Mouse (Mus musculus) ES-E14 (cell line): ENCODE measurements around the gene Sytl3. TPM values are rescaled to one million over a fixed set of nuclear protein-coding genes. Genes with fewer than 3 reads are reported as not detected.
"Not testable (repeated sequence)": the region's sequence is repeated elsewhere in the genome, so short reads cannot be mapped to it uniquely, and the experiment has no call there.

Experiments
- DNase-seq: peaks from one replicate; pipeline ENCODE4 v3.0.0-alpha.2; 2013; ENCODE audit warnings: low read depth, low spot score
- H3K27ac ChIP-seq: 2 replicates; pipeline ENCODE4 v1.5.1; 2012; ENCODE audit warnings: low read depth, mild to moderate bottlenecking, low read length, moderate library complexity, mixed read lengths; ENCODE audit not compliant: poor library complexity, insufficient read depth, severe bottlenecking
- H3K36me3 ChIP-seq: 2 replicates; pipeline ENCODE4 v1.6.1; 2012; ENCODE audit warnings: mild to moderate bottlenecking, low read length, moderate library complexity, mixed read lengths; ENCODE audit not compliant: control insufficient read depth, poor library complexity, insufficient read depth, severe bottlenecking
- H3K4me1 ChIP-seq, 2 experiments: fragments of 150-350 bp in 1 of 2; sonication (generic) in 1 of 2; 2 replicates each; pipeline ENCODE4 v1.6.1; 2012; ENCODE audit warnings: low read length in 2 of 2, mild to moderate bottlenecking in 1 of 2, mixed read lengths in 1 of 2; ENCODE audit not compliant: control insufficient read depth in 2 of 2, insufficient read depth in 2 of 2, poor library complexity in 1 of 2
- H3K4me3 ChIP-seq, 2 experiments: fragments of 150-350 bp in 1 of 2; sonication (generic) in 1 of 2; 2 replicates each; pipeline ENCODE4 v1.5.1; 2012; ENCODE audit warnings: low read length in 2 of 2, low read depth in 1 of 2, mild to moderate bottlenecking in 1 of 2, mixed read lengths in 1 of 2; ENCODE audit not compliant: insufficient read depth in 1 of 2, poor library complexity in 1 of 2, severe bottlenecking in 1 of 2
- H3K9ac ChIP-seq: 2 replicates; pipeline ENCODE4 v1.6.1; 2012; ENCODE audit warnings: low read depth, mild to moderate bottlenecking, low read length, mixed read lengths; ENCODE audit not compliant: poor library complexity, insufficient read depth, severe bottlenecking
- H3K9me3 ChIP-seq: fragments of 150-350 bp; sonication (generic); 2 replicates; pipeline ENCODE4 v1.6.1; 2012; ENCODE audit warnings: low read depth, mild to moderate bottlenecking, low read length; ENCODE audit not compliant: control insufficient read depth, insufficient read depth
- in situ Hi-C, 2 experiments: fragments of 600-800 bp; cut with MboI; formaldehyde crosslinking; loops; one replicate each; pipeline ENCODE4 v1.15.1; 2025; ENCODE audit warnings: low sequenced_read_pairs in 2 of 2, inconsistent platforms in 1 of 2; ENCODE audit not compliant: unreplicated experiment in 2 of 2
- total RNA-seq: library from RNA; depleted of rRNA; stranded (reverse); fragments of 300-350 nt; gene quantifications from 2 replicates; pipeline ENCODE4 v1.2.3, GENCODE M21; 2012

Gene Sytl3
- total RNA-seq, 1 experiment = 7.0 TPM

- DNase-seq, H3K9ac ChIP-seq, H3K4me1 ChIP-seq, H3K9me3 ChIP-seq, H3K36me3 ChIP-seq, H3K4me3 ChIP-seq, in situ Hi-C loops, H3K27ac ChIP-seq: not testable (repeated sequence)
These were observed 7.9 kb upstream of the Sytl3 start for GRCm38 (mm10) chr17:6650904-6651565.

GRCm38 (mm10) chr17:6653341-6653946 lies 5.4 kb upstream of the Sytl3 start:
- in situ Hi-C loops = not testable (repeated sequence)

GRCm38 (mm10) chr17:6655087-6655511 lies 3.8 kb upstream of the Sytl3 start:
- Histone ChIP-seq H3K4me3 (peak overlapping the region; percentile 71 to 94), H3K9ac (peak overlapping the region; percentile 75)
- H3K36me3 ChIP-seq, H3K27ac ChIP-seq, H3K4me1 ChIP-seq, H3K9me3 ChIP-seq, DNase-seq, in situ Hi-C loops: not testable (repeated sequence)

More at GRCm38 (mm10) chr17:6653341-6653946, 5.4 kb upstream of the Sytl3 start:
- not testable (repeated sequence) for H3K4me1 ChIP-seq, H3K9ac ChIP-seq, H3K4me3 ChIP-seq, H3K36me3 ChIP-seq, H3K9me3 ChIP-seq, H3K27ac ChIP-seq, DNase-seq

- Histone ChIP-seq H3K4me3 (peak within 1 kb of the TSS; percentile 71 to 94), H3K9ac (peak within 1 kb of the TSS; percentile 75)
- H3K36me3 ChIP-seq, H3K27ac ChIP-seq, H3K9me3 ChIP-seq, H3K4me1 ChIP-seq, DNase-seq, in situ Hi-C loops: not testable (repeated sequence)
These were observed 3.2 kb upstream of the Sytl3 start, which contains the start of gene Dynlt1f for GRCm38 (mm10) chr17:6655567-6656281. Gene Dynlt1f (minus strand): TSS chr17:6655900.

- H3K9me3 ChIP-seq, H3K9ac ChIP-seq, DNase-seq, H3K4me3 ChIP-seq, in situ Hi-C loops, H3K36me3 ChIP-seq, H3K27ac ChIP-seq, H3K4me1 ChIP-seq: not testable (repeated sequence)
These were observed 2.4 kb upstream of the Sytl3 start for GRCm38 (mm10) chr17:6656471-6656870.

- in situ Hi-C loops, H3K27ac ChIP-seq, DNase-seq: not testable (repeated sequence)
These were observed 1.7 kb downstream of the Sytl3 start for GRCm38 (mm10) chr17:6660589-6660988.

DNA sequence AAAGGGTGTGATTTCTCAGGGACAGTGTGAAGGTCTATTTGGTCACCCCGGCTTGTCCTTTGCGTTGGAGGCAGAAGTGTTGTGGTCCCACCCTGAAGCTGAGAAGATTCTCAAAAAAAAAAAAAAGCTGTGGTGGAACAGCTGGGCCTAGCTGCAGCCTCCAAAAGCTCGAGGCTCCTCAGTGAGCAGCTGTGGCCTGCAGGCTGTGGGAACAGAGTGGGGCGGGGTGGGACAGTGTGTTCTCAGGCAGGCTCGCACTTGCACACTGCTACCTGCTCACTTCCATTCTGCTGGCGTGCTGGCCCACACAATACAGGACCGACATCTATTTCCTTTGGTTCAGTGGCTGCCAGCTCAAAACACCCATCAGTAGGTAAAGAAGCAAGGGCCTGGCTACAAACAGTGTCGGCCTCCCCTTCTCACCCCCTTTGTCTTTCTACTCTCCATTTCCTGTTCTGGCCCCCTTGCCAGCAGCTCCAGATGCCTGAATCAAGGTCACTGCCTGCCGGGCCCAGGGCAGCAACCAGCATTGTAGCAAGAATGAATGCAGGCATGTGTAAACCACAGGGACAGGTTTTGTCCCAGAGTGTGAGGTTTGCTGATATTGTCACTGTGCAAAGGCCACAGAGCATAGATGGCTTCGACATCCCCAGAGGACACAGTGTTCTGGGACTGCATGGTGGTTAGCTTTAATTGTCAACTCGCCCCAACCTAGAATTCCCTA lies 2.4 kb downstream of the Sytl3 start:
- DNase-seq, H3K27ac ChIP-seq, H3K4me1 ChIP-seq, H3K36me3 ChIP-seq, in situ Hi-C loops, H3K4me3 ChIP-seq, H3K9me3 ChIP-seq, H3K9ac ChIP-seq: not testable (repeated sequence)

More at GRCm38 (mm10) chr17:6660589-6660988, 1.7 kb downstream of the Sytl3 start:
- H3K4me1 ChIP-seq, H3K9ac ChIP-seq, H3K36me3 ChIP-seq, H3K4me3 ChIP-seq, H3K9me3 ChIP-seq: not testable (repeated sequence)

DNA sequence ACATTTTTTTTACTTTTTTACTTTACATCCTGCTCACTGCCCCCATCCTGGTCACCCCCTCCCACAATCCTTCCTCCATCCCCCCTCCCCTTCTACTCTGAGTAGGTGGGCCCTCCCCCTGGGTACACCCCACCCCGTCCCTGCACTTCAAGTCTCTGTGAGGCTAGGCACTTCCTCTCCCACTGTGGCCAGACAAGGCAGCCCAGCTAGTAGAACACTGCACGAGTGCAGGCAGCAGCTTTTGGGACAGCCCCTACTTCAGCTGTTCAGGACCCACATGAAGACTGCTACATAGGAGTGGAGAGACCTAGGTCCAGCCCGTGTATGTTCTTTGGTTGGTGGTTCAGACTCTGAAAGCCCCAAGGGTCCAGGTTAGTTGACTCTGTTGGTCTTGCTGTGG lies 3.9 kb downstream of the Sytl3 start:
- in situ Hi-C loops, DNase-seq, H3K4me1 ChIP-seq: not testable (repeated sequence)

More for the DNA sequence above, 3.9 kb downstream of the Sytl3 start:
- H3K9me3 ChIP-seq, H3K36me3 ChIP-seq, H3K4me3 ChIP-seq, H3K27ac ChIP-seq, H3K9ac ChIP-seq: not testable (repeated sequence)
